Mouse (Mus musculus) liver, embryonic 14.5 days (tissue): ENCODE results near the gene Zrsr1.

Experiments used
- CTCF ChIP-seq: IDR thresholded peaks from 2 replicates; pipeline ENCODE4 v1.5.1; 2016; ENCODE audit warnings: antibody characterized with exemption, low read depth, control low read depth
- EP300 ChIP-seq: IDR thresholded peaks from 2 replicates; pipeline ENCODE4 v1.6.1; 2016; ENCODE audit warnings: antibody characterized with exemption, low read depth

DNA sequence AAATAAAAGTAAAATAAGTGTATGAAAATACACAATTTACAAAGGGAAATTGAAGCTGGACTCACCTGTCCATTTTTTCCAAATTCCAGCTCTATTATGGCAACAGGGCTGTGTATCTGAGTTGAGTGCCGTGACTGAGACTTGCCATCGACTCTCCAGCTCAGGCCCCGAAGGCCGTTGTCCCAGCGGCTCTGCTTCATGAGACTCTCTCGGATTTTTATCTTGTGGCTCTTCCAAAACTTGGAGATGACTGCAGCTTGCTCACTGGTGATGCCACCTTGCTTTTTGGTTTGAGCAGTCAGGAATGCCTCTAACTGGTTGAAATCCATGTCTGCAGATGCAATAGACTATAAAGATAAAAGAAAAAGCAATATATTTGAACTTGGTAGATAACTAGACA, 15.5 kb upstream of the Zrsr1 start:
- TF ChIP-seq EP300 = no peak
- no peak for TF ChIP-seq CTCF
